In the genomic region with DNA sequence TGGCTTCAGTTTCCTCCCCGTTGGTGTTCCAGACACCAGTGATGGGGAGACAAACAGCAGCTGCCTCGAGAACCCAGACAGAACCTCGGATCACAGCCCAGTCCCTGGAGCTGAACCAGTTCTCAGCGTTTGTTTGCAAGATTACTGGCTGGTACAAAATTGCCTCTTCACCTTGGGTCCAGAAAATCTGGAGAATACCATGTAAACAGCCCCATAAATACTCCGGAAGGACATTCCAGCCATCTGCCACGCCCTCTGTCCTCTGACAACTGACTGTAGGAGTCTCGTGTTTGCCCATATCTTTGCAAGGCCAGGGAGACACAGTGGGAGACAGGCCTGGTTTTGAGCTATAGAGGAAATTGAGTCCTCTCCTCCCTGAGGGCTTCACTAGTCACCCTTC, we compare ENCODE assay signal across 31 mouse cellular contexts. TPM values are rescaled to one million over a fixed set of nuclear protein-coding genes. Genes with fewer than 3 reads are reported as not detected.
DNase-seq lines count a peak whose midpoint lies in the region; ATAC-seq and TF ChIP-seq lines count a peak whose summit lies in the region.
"Had no signal": no experiment of that assay in that cellular context is flagged by ENCODE, and none has a peak within 500 bp of the region (broad histone marks: within the 10 kb centered on the region; RNA-seq: fewer than 3 reads in every experiment).

No protein-coding gene starts in this region.

- no peak for TF ChIP-seq CTCF in lung, postnatal 0 days (IDR thresholded peaks at IDR 0.05)

- no peaks in the 10 kb centered on the region for H3K27me3 ChIP-seq in lung, postnatal 0 days (replicated peaks; ENCODE audit: insufficient read depth, low read length)
- no peaks in the 10 kb centered on the region for H3K27me3 ChIP-seq in hindbrain, embryonic 10.5 days (ENCODE audit: insufficient read depth, poor library complexity, severe bottlenecking)
- H3K27me3 ChIP-seq: embryonic facial prominence, embryonic 12.5 days; limb, embryonic 15.5 days; midbrain, embryonic 13.5 days; Patski had no signal

- H3K36me3 ChIP-seq in lung, postnatal 0 days (ENCODE audit: insufficient read depth, low read length): no peaks in the 10 kb centered on the region
- H3K36me3 ChIP-seq in hindbrain, embryonic 10.5 days: no peaks in the 10 kb centered on the region
- H3K36me3 ChIP-seq: embryonic facial prominence, embryonic 12.5 days; heart, embryonic 12.5 days; limb, embryonic 15.5 days; midbrain, embryonic 13.5 days had no signal

- no peak overlapping the region for H3K9ac ChIP-seq in lung, postnatal 0 days (replicated peaks; ENCODE audit: low read depth)
- H3K9ac ChIP-seq: embryonic facial prominence, embryonic 12.5 days; forebrain, postnatal 0 days; heart, embryonic 12.5 days; hindbrain, embryonic 14.5 days; limb, embryonic 15.5 days; liver, embryonic 14.5 days; midbrain, embryonic 13.5 days had no signal

- H3K27ac ChIP-seq in lung, postnatal 0 days (ENCODE audit: low read length): no peak overlapping the region
- H3K27ac ChIP-seq in hindbrain, embryonic 10.5 days: no peak overlapping the region
- H3K27ac ChIP-seq: embryonic facial prominence, embryonic 12.5 days; hindbrain, embryonic 14.5 days; limb, embryonic 15.5 days; liver, embryonic 14.5 days; midbrain, embryonic 13.5 days had no signal

- whole genome bisulfite sequencing in lung, postnatal 0 days: 48% methylated on average over 7 of the region's 7 CpGs
- WGBS in hindbrain, embryonic 10.5 days: 76% methylated on average over 7 of the region's 7 CpGs

- ATAC-seq in lung, postnatal 0 days: no peak
- ATAC-seq: activated CD4-positive, CD25-positive, alpha-beta regulatory T cell, adult 4 months; forebrain, postnatal 0 days; inflammation-experienced regulatory T-cells, adult 6 months; midbrain, embryonic 13.5 days; Patski had no signal

- H3K9me3 ChIP-seq in lung, postnatal 0 days (ENCODE audit: low read length): no peaks in the 10 kb centered on the region
- 0 out of 2 replicates have a peak, but pooled peaks cover under 1% of the 10 kb centered on the region for H3K9me3 ChIP-seq in hindbrain, embryonic 10.5 days
- H3K9me3 ChIP-seq: embryonic facial prominence, embryonic 12.5 days; heart, embryonic 12.5 days; limb, embryonic 15.5 days; midbrain, embryonic 13.5 days had no signal

- no peak overlapping the region for H3K4me2 ChIP-seq in lung, postnatal 0 days (replicated peaks; ENCODE audit: low read depth, low read length)
- H3K4me2 ChIP-seq: embryonic facial prominence, embryonic 12.5 days; heart, embryonic 12.5 days; hindbrain, embryonic 14.5 days; limb, embryonic 15.5 days; midbrain, embryonic 13.5 days had no signal

- peak; percentile 45 for DNase-seq in cerebellum, adult 8-10 months
- DNase-seq in cerebellum, postnatal 10 days: no peak
- peak; percentile 30 to 38 for DNase-seq in lung, adult 18-20 months
- no peak for DNase-seq in lung, postnatal 0 days (ENCODE audit: low spot score)
- DNase-seq in ZHBTc4 (ENCODE audit: low read depth, low spot score): peak; percentile 42
- DNase-seq in cerebellum, postnatal 25 days: peak; percentile 41 to 43
- no peak for DNase-seq in frontal cortex, postnatal 10 days (ENCODE audit: low spot score in 2 of 2)
- DNase-seq in hindbrain, embryonic 10.5 days (ENCODE audit: low spot score): no peak
- DNase-seq: adrenal gland, postnatal 10 days; forebrain, postnatal 0 days; heart, postnatal 14 days; kidney, adult 2 months; kidney, postnatal 10 days; left cerebral cortex, postnatal 4 days; retina, postnatal 1 day; right cerebral cortex, postnatal 25 days; spleen, adult 18-20 months had no signal

- H3K4me1 ChIP-seq in lung, postnatal 0 days (ENCODE audit: insufficient read depth, low read depth, low read length): no peaks in the 10 kb centered on the region
- no peaks in the 10 kb centered on the region for H3K4me1 ChIP-seq in hindbrain, embryonic 10.5 days (replicated peaks)
- H3K4me1 ChIP-seq: embryonic facial prominence, embryonic 12.5 days; heart, embryonic 12.5 days; limb, embryonic 15.5 days; midbrain, embryonic 13.5 days had no signal

- no peak overlapping the region for H3K4me3 ChIP-seq in lung, postnatal 0 days (ENCODE audit: low read depth, low read length)
- H3K4me3 ChIP-seq in hindbrain, embryonic 10.5 days: no peak overlapping the region
- H3K4me3 ChIP-seq: embryonic facial prominence, embryonic 12.5 days; heart, embryonic 12.5 days; limb, embryonic 15.5 days; megakaryocyte, embryonic 14.5 days; midbrain, embryonic 13.5 days had no signal

- no peak for TF ChIP-seq EP300 in lung, postnatal 0 days (IDR thresholded peaks at IDR 0.05)

RNA-seq across cellular contexts. Expression of gene Cmklr1, which starts 24.6 kb away (rescaled TPM):
- 53.4 and 63.8 TPM in 2 replicates for polyA plus RNA-seq in lung, postnatal 0 days (2015; fragmentation: Nextera tagmentation; extraction: Ambion mirVana)
- polyA plus RNA-seq in hindbrain, embryonic 10.5 days (2016; fragmentation: Nextera tagmentation; extraction: Ambion mirVana): 0.78 and 1.1 TPM in 2 replicates
- polyA plus RNA-seq: activated CD4-positive, CD25-positive, alpha-beta regulatory T cell, adult 4 months; Patski had no signal

RNA-seq across cellular contexts. Expression of gene 1700069L16Rik, which starts 49.7 kb away (rescaled TPM):
- polyA plus RNA-seq in lung, postnatal 0 days (2015; fragmentation: Nextera tagmentation; extraction: Ambion mirVana): not detected in 2 replicates
- polyA plus RNA-seq in hindbrain, embryonic 10.5 days (2016; fragmentation: Nextera tagmentation; extraction: Ambion mirVana): not detected in 2 replicates
- polyA plus RNA-seq: activated CD4-positive, CD25-positive, alpha-beta regulatory T cell, adult 4 months; embryonic facial prominence, embryonic 12.5 days; forebrain, embryonic 11.5 days; forebrain, postnatal 0 days; heart, embryonic 12.5 days; hindbrain, embryonic 14.5 days; inflammation-experienced regulatory T-cells, adult 6 months; kidney, adult 2 months; limb, embryonic 15.5 days; liver, embryonic 14.5 days; lung, embryonic 16.5 days; midbrain, embryonic 13.5 days; neural tube, embryonic 11.5 days; Patski; urinary bladder, adult 2 months had no signal

Comparison
In these comparisons a context has a peak if more than half of its experiments do, and no peak if none do; other contexts are left out.
1. DNase-seq: peak in cerebellum, adult 8-10 months (single experiment), lung, adult 18-20 months (2 of 2), ZHBTc4 (single experiment) and cerebellum, postnatal 25 days (2 of 2); none in cerebellum, postnatal 10 days (0 of 2), lung, postnatal 0 days (single experiment), frontal cortex, postnatal 10 days (0 of 2) and hindbrain, embryonic 10.5 days (single experiment).
2. RNA of gene Cmklr1, which starts 24.6 kb away (polyA plus RNA-seq): 53.4 to 63.8 TPM in lung, postnatal 0 days; 0.78 to 1.1 TPM in hindbrain, embryonic 10.5 days; every median in the first group is over 10 times any median in the second.